In the genomic region with DNA sequence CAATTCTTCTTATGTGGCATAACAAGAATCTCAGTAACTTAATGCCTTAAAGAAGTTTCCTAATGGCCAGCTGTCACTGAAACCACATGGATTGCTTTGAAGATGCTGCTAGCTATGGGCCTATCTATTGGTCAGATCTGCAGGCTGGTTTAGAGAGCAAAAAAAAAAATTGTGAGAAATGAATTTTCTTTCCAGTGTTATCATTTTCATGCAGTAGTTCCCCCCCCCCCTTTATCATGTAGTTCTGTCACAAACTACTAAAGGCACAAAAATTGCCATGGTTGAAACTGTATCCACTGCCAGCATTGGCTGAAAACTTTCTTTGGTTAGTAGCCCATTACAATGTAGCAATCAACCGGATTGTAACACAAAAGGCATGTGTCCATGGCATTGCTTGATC, we compare ENCODE assay signal across 24 mouse cellular contexts.
"Had no signal": no experiment of that assay in that cellular context is flagged by ENCODE, and none has a peak within 500 bp of the region (broad histone marks: within the 10 kb centered on the region; RNA-seq: fewer than 3 reads in every experiment).

No protein-coding gene starts in this region.

- DNase-seq: cerebellum, adult 9-11 months; cerebellum, postnatal 10 days; cerebellum, postnatal 14 days; cerebellum, postnatal 25 days; cerebellum, postnatal 36 days; embryo, embryonic 11 days; forebrain, postnatal 0 days; gastrocnemius, adult 2 months; gastrocnemius, postnatal 10 days; gastrocnemius, postnatal 14 days; gastrocnemius, postnatal 25 days; gastrocnemius, postnatal 36 days; heart, adult 18-20 months; heart, adult 2 months had no signal

- H3K4me3 ChIP-seq: embryonic facial prominence, embryonic 10.5 days; embryonic facial prominence, embryonic 12.5 days; embryonic facial prominence, embryonic 13.5 days; embryonic facial prominence, embryonic 15.5 days; erythroblast, embryonic 14.5 days; forebrain, embryonic 10.5 days; forebrain, embryonic 12.5 days; forebrain, embryonic 13.5 days; forebrain, embryonic 15.5 days; gastrocnemius, adult 2 months; heart, adult 2 months; heart, embryonic 10.5 days had no signal

- H3K4me1 ChIP-seq: embryonic facial prominence, embryonic 10.5 days; embryonic facial prominence, embryonic 12.5 days; embryonic facial prominence, embryonic 13.5 days; embryonic facial prominence, embryonic 15.5 days; forebrain, embryonic 10.5 days; forebrain, embryonic 15.5 days; heart, embryonic 10.5 days had no signal

- H3K9me3 ChIP-seq: embryonic facial prominence, embryonic 10.5 days; embryonic facial prominence, embryonic 12.5 days; embryonic facial prominence, embryonic 13.5 days; embryonic facial prominence, embryonic 15.5 days; forebrain, embryonic 10.5 days; forebrain, embryonic 12.5 days; forebrain, embryonic 13.5 days; forebrain, embryonic 15.5 days; heart, embryonic 10.5 days had no signal

- H3K9ac ChIP-seq: embryonic facial prominence, embryonic 12.5 days; embryonic facial prominence, embryonic 13.5 days; embryonic facial prominence, embryonic 15.5 days; forebrain, embryonic 12.5 days; forebrain, embryonic 13.5 days; forebrain, embryonic 15.5 days; forebrain, postnatal 0 days had no signal

- H3K27me3 ChIP-seq: embryonic facial prominence, embryonic 12.5 days; embryonic facial prominence, embryonic 13.5 days; embryonic facial prominence, embryonic 15.5 days; forebrain, embryonic 12.5 days; forebrain, embryonic 13.5 days; forebrain, embryonic 15.5 days had no signal

- H3K27ac ChIP-seq: embryonic facial prominence, embryonic 10.5 days; embryonic facial prominence, embryonic 12.5 days; embryonic facial prominence, embryonic 13.5 days; embryonic facial prominence, embryonic 15.5 days; forebrain, embryonic 10.5 days; forebrain, embryonic 12.5 days; forebrain, embryonic 13.5 days; forebrain, embryonic 15.5 days; gastrocnemius, adult 2 months; heart, adult 2 months; heart, embryonic 10.5 days had no signal

- H3K36me3 ChIP-seq: embryonic facial prominence, embryonic 10.5 days; embryonic facial prominence, embryonic 12.5 days; embryonic facial prominence, embryonic 13.5 days; embryonic facial prominence, embryonic 15.5 days; forebrain, embryonic 10.5 days; forebrain, embryonic 12.5 days; forebrain, embryonic 15.5 days; heart, embryonic 10.5 days had no signal
